Mouse (Mus musculus): ENCODE measurements at regions not wholly inside any gene's neighbourhood (a gene's known extent, or its start where the extent isn't known, plus 50 kb on each side); places are given as distances from the start of the nearest gene placed in this dataset.

- no peaks in the 10 kb centered on the region for H3K9me3 ChIP-seq (replicated peaks; ENCODE audit: control insufficient read depth, low read length)
- no peak for ATAC-seq (replicated peaks; ENCODE audit: insufficient number of reproducible peaks, low FRiP score, low TSS enrichment, low read depth)
- no peak overlapping the region for H3K4me2 ChIP-seq (ENCODE audit: low read depth, low read length)
- DNase-seq (ENCODE audit: low spot score): no peak
- H3K27ac ChIP-seq (replicated peaks; ENCODE audit: low read depth, low read length): no peak overlapping the region
- H3K36me3 ChIP-seq (replicated peaks; ENCODE audit: control insufficient read depth, insufficient read depth, low read depth, low read length): no peaks in the 10 kb centered on the region
- H3K4me3 ChIP-seq (ENCODE audit: low read depth, low read length): no peak overlapping the region
- no peaks in the 10 kb centered on the region for H3K27me3 ChIP-seq (ENCODE audit: control insufficient read depth, insufficient read depth, low read length)
- no peak overlapping the region for H3K9ac ChIP-seq (replicated peaks; ENCODE audit: low read length)
- no peaks in the 10 kb centered on the region for H3K4me1 ChIP-seq (ENCODE audit: control insufficient read depth, insufficient read depth, low read length)
Observed at GRCm38 (mm10) chr14:17234898-17235297, 415.9 kb upstream of the Rarb start.

GRCm38 (mm10) chr14:17211502-17211901 lies 392.5 kb upstream of the Rarb start:
- no peak overlapping the region for H3K27ac ChIP-seq (replicated peaks; ENCODE audit: low read depth, low read length)
- H3K4me3 ChIP-seq (ENCODE audit: low read depth, low read length): no peak overlapping the region
- ATAC-seq (replicated peaks; ENCODE audit: insufficient number of reproducible peaks, low FRiP score, low TSS enrichment, low read depth): no peak
- 94% methylated on average over 2 of the region's 2 CpGs for WGBS
- no peaks in the 10 kb centered on the region for H3K36me3 ChIP-seq (replicated peaks; ENCODE audit: control insufficient read depth, insufficient read depth, low read depth, low read length)
- H3K4me2 ChIP-seq (ENCODE audit: low read depth, low read length): no peak overlapping the region
- no peaks in the 10 kb centered on the region for H3K4me1 ChIP-seq (ENCODE audit: control insufficient read depth, insufficient read depth, low read length)
- DNase-seq (ENCODE audit: low spot score): no peak
- H3K9ac ChIP-seq (replicated peaks; ENCODE audit: low read length): no peak overlapping the region
- no peaks in the 10 kb centered on the region for H3K9me3 ChIP-seq (replicated peaks; ENCODE audit: control insufficient read depth, low read length)
- H3K27me3 ChIP-seq (ENCODE audit: control insufficient read depth, insufficient read depth, low read length): no peaks in the 10 kb centered on the region

GRCm38 (mm10) chr14:17205691-17206090 lies 386.7 kb upstream of the Rarb start:
- no peaks in the 10 kb centered on the region for H3K9me3 ChIP-seq (replicated peaks; ENCODE audit: control insufficient read depth, low read length)
- DNase-seq (ENCODE audit: low spot score) (no peak), ATAC-seq (replicated peaks; ENCODE audit: insufficient number of reproducible peaks, low FRiP score, low TSS enrichment, low read depth) (no peak)
- no peaks in the 10 kb centered on the region for H3K27me3 ChIP-seq (ENCODE audit: control insufficient read depth, insufficient read depth, low read length)
- H3K4me1 ChIP-seq (ENCODE audit: control insufficient read depth, insufficient read depth, low read length): no peaks in the 10 kb centered on the region
- H3K4me2 ChIP-seq (ENCODE audit: low read depth, low read length): no peak overlapping the region
- H3K36me3 ChIP-seq (replicated peaks; ENCODE audit: control insufficient read depth, insufficient read depth, low read depth, low read length): no peaks in the 10 kb centered on the region
- H3K9ac ChIP-seq (replicated peaks; ENCODE audit: low read length): no peak overlapping the region
- no peak overlapping the region for H3K27ac ChIP-seq (replicated peaks; ENCODE audit: low read depth, low read length)
- 71% methylated on average over 1 of the region's 1 CpGs for WGBS
- H3K4me3 ChIP-seq (ENCODE audit: low read depth, low read length): no peak overlapping the region

GRCm38 (mm10) chr14:17203251-17204015 lies 384.5 kb upstream of the Rarb start:
- no peak for ATAC-seq (replicated peaks; ENCODE audit: insufficient number of reproducible peaks, low FRiP score, low TSS enrichment, low read depth)
- no peaks in the 10 kb centered on the region for H3K9me3 ChIP-seq (replicated peaks; ENCODE audit: control insufficient read depth, low read length)
- no peak for DNase-seq (ENCODE audit: low spot score)
- H3K4me3 ChIP-seq (ENCODE audit: low read depth, low read length): no peak overlapping the region
- H3K36me3 ChIP-seq (replicated peaks; ENCODE audit: control insufficient read depth, insufficient read depth, low read depth, low read length): no peaks in the 10 kb centered on the region
- no peak overlapping the region for H3K4me2 ChIP-seq (ENCODE audit: low read depth, low read length)
- H3K9ac ChIP-seq (replicated peaks; ENCODE audit: low read length): no peak overlapping the region
- 12% methylated on average over 1 of the region's 1 CpGs for WGBS
- no peaks in the 10 kb centered on the region for H3K27me3 ChIP-seq (ENCODE audit: control insufficient read depth, insufficient read depth, low read length)
- H3K4me1 ChIP-seq (ENCODE audit: control insufficient read depth, insufficient read depth, low read length): no peaks in the 10 kb centered on the region
- H3K27ac ChIP-seq (replicated peaks; ENCODE audit: low read depth, low read length): no peak overlapping the region

- H3K9ac ChIP-seq (replicated peaks; ENCODE audit: low read length): no peak overlapping the region
- H3K9me3 ChIP-seq (replicated peaks; ENCODE audit: control insufficient read depth, low read length): no peaks in the 10 kb centered on the region
- WGBS: 88% methylated on average over 2 of the region's 2 CpGs
- ATAC-seq (replicated peaks; ENCODE audit: insufficient number of reproducible peaks, low FRiP score, low TSS enrichment, low read depth) (no peak), DNase-seq (ENCODE audit: low spot score) (no peak)
- H3K4me2 ChIP-seq (ENCODE audit: low read depth, low read length): no peak overlapping the region
- no peak overlapping the region for H3K27ac ChIP-seq (replicated peaks; ENCODE audit: low read depth, low read length)
- H3K27me3 ChIP-seq (ENCODE audit: control insufficient read depth, insufficient read depth, low read length): no peaks in the 10 kb centered on the region
- no peaks in the 10 kb centered on the region for H3K4me1 ChIP-seq (ENCODE audit: control insufficient read depth, insufficient read depth, low read length)
- no peak overlapping the region for H3K4me3 ChIP-seq (ENCODE audit: low read depth, low read length)
- no peaks in the 10 kb centered on the region for H3K36me3 ChIP-seq (replicated peaks; ENCODE audit: control insufficient read depth, insufficient read depth, low read depth, low read length)
Observed at GRCm38 (mm10) chr14:17192953-17193352, 374.0 kb upstream of the Rarb start.

GRCm38 (mm10) chr14:17173218-17173617 lies 354.3 kb upstream of the Rarb start:
- DNase-seq (ENCODE audit: low spot score): peak; percentile 2
- Histone ChIP-seq H3K4me2 (ENCODE audit: low read depth, low read length) (0 out of 2 replicates have a peak overlapping the region, but pooled peaks have one; percentile 15), H3K27me3 (ENCODE audit: control insufficient read depth, insufficient read depth, low read length) (peaks cover 5% of the 10 kb centered on the region), H3K27ac (replicated peaks; ENCODE audit: low read depth, low read length) (no peak overlapping the region), H3K36me3 (replicated peaks; ENCODE audit: control insufficient read depth, insufficient read depth, low read depth, low read length) (no peaks in the 10 kb centered on the region), H3K4me1 (ENCODE audit: control insufficient read depth, insufficient read depth, low read length) (no peaks in the 10 kb centered on the region; the same call in 1 of the 2 replicates), H3K9ac (replicated peaks; ENCODE audit: low read length) (no peak overlapping the region), H3K9me3 (replicated peaks; ENCODE audit: control insufficient read depth, low read length) (no peaks in the 10 kb centered on the region), H3K4me3 (ENCODE audit: low read depth, low read length) (no peak overlapping the region)
- ATAC-seq (replicated peaks; ENCODE audit: insufficient number of reproducible peaks, low FRiP score, low TSS enrichment, low read depth): no peak
- 32% methylated on average over 7 of the region's 7 CpGs for WGBS

GRCm38 (mm10) chr14:17172330-17173110 lies 353.6 kb upstream of the Rarb start:
- peak overlapping the region; percentile 52 for H3K9ac ChIP-seq (replicated peaks; ENCODE audit: low read length)

GRCm38 (mm10) chr14:17171896-17172295 lies 352.9 kb upstream of the Rarb start:
- ATAC-seq (replicated peaks; ENCODE audit: insufficient number of reproducible peaks, low FRiP score, low TSS enrichment, low read depth) (no peak), DNase-seq (ENCODE audit: low spot score) (no peak)
- H3K4me1 ChIP-seq (ENCODE audit: control insufficient read depth, insufficient read depth, low read length): no peaks in the 10 kb centered on the region; the same call in 1 of the 2 replicates
- WGBS: 39% methylated on average over 5 of the region's 5 CpGs
- peaks cover 5% of the 10 kb centered on the region for H3K27me3 ChIP-seq (ENCODE audit: control insufficient read depth, insufficient read depth, low read length)
- H3K4me2 ChIP-seq (ENCODE audit: low read depth, low read length): peak overlapping the region; percentile 83; the same call in 1 of the 2 replicates
- H3K9me3 ChIP-seq (replicated peaks; ENCODE audit: control insufficient read depth, low read length): no peaks in the 10 kb centered on the region
- peak overlapping the region; percentile 47 for H3K4me3 ChIP-seq (ENCODE audit: low read depth, low read length)
- no peaks in the 10 kb centered on the region for H3K36me3 ChIP-seq (replicated peaks; ENCODE audit: control insufficient read depth, insufficient read depth, low read depth, low read length)
- no peak overlapping the region; the same call in 1 of the 2 replicates for H3K9ac ChIP-seq (replicated peaks; ENCODE audit: low read length)
- H3K27ac ChIP-seq (replicated peaks; ENCODE audit: low read depth, low read length): no peak overlapping the region

More at GRCm38 (mm10) chr14:17172330-17173110, 353.6 kb upstream of the Rarb start:
- H3K4me2 ChIP-seq (ENCODE audit: low read depth, low read length): peak overlapping the region; percentile 83
- peaks cover 5% of the 10 kb centered on the region for H3K27me3 ChIP-seq (ENCODE audit: control insufficient read depth, insufficient read depth, low read length)
- ATAC-seq (replicated peaks; ENCODE audit: insufficient number of reproducible peaks, low FRiP score, low TSS enrichment, low read depth) (peak; percentile 97), DNase-seq (ENCODE audit: low spot score) (peak; percentile 80)
- no peaks in the 10 kb centered on the region for H3K36me3 ChIP-seq (replicated peaks; ENCODE audit: control insufficient read depth, insufficient read depth, low read depth, low read length)
- H3K9me3 ChIP-seq (replicated peaks; ENCODE audit: control insufficient read depth, low read length): no peaks in the 10 kb centered on the region
- H3K4me1 ChIP-seq (ENCODE audit: control insufficient read depth, insufficient read depth, low read length): no peaks in the 10 kb centered on the region; the same call in 1 of the 2 replicates
- WGBS: 2% methylated on average over 30 of the region's 35 CpGs
- H3K27ac ChIP-seq (replicated peaks; ENCODE audit: low read depth, low read length): no peak overlapping the region
- H3K4me3 ChIP-seq (ENCODE audit: low read depth, low read length): peak overlapping the region; percentile 47

All from embryonic facial prominence, embryonic 11.5 days (tissue).